Mouse (Mus musculus): ENCODE data around the gene Lgals8.

DNA sequence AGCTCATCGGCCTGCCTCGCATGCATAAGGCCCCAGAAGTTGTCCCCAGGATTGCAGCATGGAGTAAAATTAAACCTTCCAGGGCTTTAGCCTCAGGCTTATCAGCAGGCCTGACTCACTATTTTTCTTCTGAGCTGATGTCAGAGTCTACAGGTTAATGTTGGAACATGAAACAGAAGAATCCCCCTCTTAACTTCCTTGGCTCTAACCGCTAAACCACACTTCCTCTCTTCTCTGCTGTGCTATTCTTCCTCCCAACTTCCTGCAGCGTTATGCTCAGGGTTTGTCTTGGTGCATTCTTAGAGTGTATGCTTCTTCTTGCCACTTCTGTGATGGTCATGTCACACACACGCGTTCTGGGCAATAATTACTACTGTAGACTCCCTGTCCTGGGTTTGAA lies 42.7 kb upstream of the Lgals8 start:
- TF ChIP-seq CTCF (IDR thresholded peaks at IDR 0.05) (no peak), POLR2A (IDR thresholded peaks at IDR 0.05; ENCODE audit: insufficient read depth, low read depth, low read length) (no peak)
